Mouse (Mus musculus) limb, embryonic 12.5 days (tissue): Measurements from ENCODE around the gene Ephx4. TPM values are rescaled to one million over a fixed set of nuclear protein-coding genes. Genes with fewer than 3 reads are reported as not detected.
"Not testable (repeated sequence)": the region's sequence is repeated elsewhere in the genome, so short reads cannot be mapped to it uniquely, and the experiment has no call there.

ENCODE experiments used
- ATAC-seq: fragments of 200-750 bp; cut with Nextera tagmentation; 2 replicates; pipeline ENCODE4 v1.8.0; 2017; ENCODE audit warnings: low read depth, moderate TSS enrichment; ENCODE audit not compliant: insufficient number of reproducible peaks, insufficient read depth, low FRiP score, low TSS enrichment
- H3K27ac ChIP-seq: fragments of 300-500 bp; sonication (generic); 2 replicates; pipeline ENCODE4 v1.5.1; 2016; ENCODE audit warnings: mild to moderate bottlenecking, moderate library complexity
- H3K27me3 ChIP-seq: fragments of 300-500 bp; sonication (generic); 2 replicates; pipeline ENCODE4 v1.6.1; 2016; ENCODE audit warnings: mild to moderate bottlenecking, moderate library complexity
- H3K36me3 ChIP-seq: fragments of 300-500 bp; sonication (generic); 2 replicates; pipeline ENCODE4 v1.6.1; 2016; ENCODE audit warnings: mild to moderate bottlenecking, moderate library complexity
- H3K4me1 ChIP-seq: fragments of 300-500 bp; sonication (generic); replicated peaks from 2 replicates; pipeline ENCODE4 v1.6.1; 2016
- H3K4me2 ChIP-seq: fragments of 300-500 bp; sonication (generic); 2 replicates; pipeline ENCODE4 v1.6.1; 2016; ENCODE audit warnings: mild to moderate bottlenecking, moderate library complexity
- H3K4me3 ChIP-seq: fragments of 300-500 bp; sonication (generic); replicated peaks from 2 replicates; pipeline ENCODE4 v1.5.1; 2016; ENCODE audit warnings: mild to moderate bottlenecking
- H3K9ac ChIP-seq: fragments of 300-500 bp; sonication (generic); replicated peaks from 2 replicates; pipeline ENCODE4 v1.6.1; 2016; ENCODE audit warnings: mild to moderate bottlenecking, moderate library complexity
- H3K9me3 ChIP-seq: fragments of 300-500 bp; sonication (generic); 2 replicates; pipeline ENCODE4 v1.6.1; 2016; ENCODE audit warnings: mild to moderate bottlenecking, moderate library complexity
- WGBS: fragments of 180-500 bp; shearing (Covaris S2); methylation state at CpG from one replicate; pipeline ENCODE4 v1.1.7; 2016; 5-methylcytosine and 5-hydroxymethylcytosine counted together
- polyA plus RNA-seq: library from polyadenylated mRNA; unstranded; fragments of >200 nt; fragmentation: Nextera tagmentation; extraction: Ambion mirVana; gene quantifications from 2 replicates; pipeline ENCODE4 v1.2.1, GENCODE M21; 2016

Ephx4 gene
- polyA plus RNA-seq: 1.1 and 1.3 TPM in 2 replicates

DNA sequence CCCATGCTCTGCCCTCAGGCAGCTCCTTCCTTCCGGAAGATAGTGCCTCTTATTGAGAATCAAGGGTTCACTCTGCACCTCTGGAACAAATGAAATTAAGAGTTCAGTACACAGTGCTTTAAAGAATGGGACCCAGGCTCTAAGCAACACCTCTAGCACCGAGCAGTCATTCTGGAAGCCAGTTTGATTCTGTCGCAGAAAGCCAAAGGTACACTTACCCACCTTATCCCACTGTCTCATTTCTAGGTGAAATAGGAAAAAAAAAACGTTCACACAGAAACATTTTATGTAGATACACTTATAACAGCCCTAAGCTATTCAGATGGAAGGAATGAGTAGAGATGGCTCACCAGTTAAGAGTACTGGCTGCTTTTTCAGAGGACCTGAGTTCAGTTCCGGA is at the start of gene Ephx4:
Gene Ephx4 (plus strand): TSS at position 301 of the 400 bp plus-strand sequence.
- Histone ChIP-seq H3K4me2 (peak within 1 kb of the TSS; percentile 93), H3K4me1 (peaks cover 3% of the 10 kb centered on the region; the same call in 1 of the 2 replicates), H3K9me3 (no peaks in the 10 kb centered on the region; the same call in 1 of the 2 replicates), H3K9ac (peak within 1 kb of the TSS; percentile 71), H3K27me3 (peaks cover 39% of the 10 kb centered on the region), H3K27ac (no peak within 1 kb of the TSS), H3K36me3 (no peaks in the 10 kb centered on the region), H3K4me3 (peak within 1 kb of the TSS; percentile 65)
- WGBS: 17% methylated on average over 5 of the region's 5 CpGs
- no peak for ATAC-seq

- no peak overlapping the region for H3K4me2 ChIP-seq
- H3K27me3 ChIP-seq: no peaks in the 10 kb centered on the region; the same call in 1 of the 2 replicates
- H3K36me3 ChIP-seq: no peaks in the 10 kb centered on the region
- peaks cover 5% of the 10 kb centered on the region; the same call in 1 of the 2 replicates for H3K4me1 ChIP-seq
- ATAC-seq: no peak
- WGBS: 30% methylated on average over 3 of the region's 3 CpGs
- H3K4me3 ChIP-seq: no peak overlapping the region
- no peak overlapping the region for H3K27ac ChIP-seq
- H3K9me3 ChIP-seq: no peaks in the 10 kb centered on the region
- no peak overlapping the region for H3K9ac ChIP-seq
Observed at GRCm38 (mm10) chr5:107353981-107354380, 48.6 kb upstream of the Ephx4 start.

DNA sequence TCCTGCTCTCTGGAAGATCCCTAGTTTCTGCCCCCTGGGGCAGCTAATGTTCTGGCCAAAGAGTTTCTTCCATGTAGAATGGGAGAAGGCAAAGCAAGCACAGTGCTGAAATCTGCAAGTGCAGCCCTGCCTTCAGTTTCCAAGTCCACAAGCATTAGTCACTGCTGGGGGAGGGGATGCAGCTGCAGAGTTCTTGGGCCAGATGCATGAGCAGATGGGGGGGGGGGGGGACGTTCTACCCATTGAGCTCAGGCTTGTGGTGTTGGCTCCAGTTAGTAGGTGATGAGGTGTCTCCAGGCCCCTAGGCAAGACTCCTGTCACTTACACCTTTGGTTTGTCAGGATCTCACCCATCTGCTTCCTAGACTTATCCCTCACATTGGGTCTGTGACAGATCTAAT is 46.7 kb upstream of the Ephx4 start:
- H3K36me3 ChIP-seq: no peaks in the 10 kb centered on the region
- H3K9me3 ChIP-seq: no peaks in the 10 kb centered on the region
- no peak overlapping the region for H3K4me2 ChIP-seq
- no peak for ATAC-seq
- 0 out of 2 replicates have a peak overlapping the region, but pooled peaks have one; percentile 18 for H3K9ac ChIP-seq
- no peak overlapping the region for H3K4me3 ChIP-seq
- WGBS: 38% methylated on average over 1 of the region's 1 CpGs
- no peaks in the 10 kb centered on the region; the same call in 1 of the 2 replicates for H3K27me3 ChIP-seq
- no peak overlapping the region for H3K27ac ChIP-seq
- H3K4me1 ChIP-seq: peaks cover 8% of the 10 kb centered on the region; the same call in 1 of the 2 replicates

- ATAC-seq: no peak
- Histone ChIP-seq H3K4me1 (peaks cover 8% of the 10 kb centered on the region; the same call in 1 of the 2 replicates), H3K27ac (no peak overlapping the region), H3K9ac (no peak overlapping the region), H3K36me3 (no peaks in the 10 kb centered on the region), H3K4me2 (no peak overlapping the region), H3K4me3 (no peak overlapping the region), H3K9me3 (no peaks in the 10 kb centered on the region), H3K27me3 (no peaks in the 10 kb centered on the region; the same call in 1 of the 2 replicates)
- WGBS: 84% methylated on average over 8 of the region's 8 CpGs
Observed at GRCm38 (mm10) chr5:107357723-107358122, 44.8 kb upstream of the Ephx4 start.

DNA sequence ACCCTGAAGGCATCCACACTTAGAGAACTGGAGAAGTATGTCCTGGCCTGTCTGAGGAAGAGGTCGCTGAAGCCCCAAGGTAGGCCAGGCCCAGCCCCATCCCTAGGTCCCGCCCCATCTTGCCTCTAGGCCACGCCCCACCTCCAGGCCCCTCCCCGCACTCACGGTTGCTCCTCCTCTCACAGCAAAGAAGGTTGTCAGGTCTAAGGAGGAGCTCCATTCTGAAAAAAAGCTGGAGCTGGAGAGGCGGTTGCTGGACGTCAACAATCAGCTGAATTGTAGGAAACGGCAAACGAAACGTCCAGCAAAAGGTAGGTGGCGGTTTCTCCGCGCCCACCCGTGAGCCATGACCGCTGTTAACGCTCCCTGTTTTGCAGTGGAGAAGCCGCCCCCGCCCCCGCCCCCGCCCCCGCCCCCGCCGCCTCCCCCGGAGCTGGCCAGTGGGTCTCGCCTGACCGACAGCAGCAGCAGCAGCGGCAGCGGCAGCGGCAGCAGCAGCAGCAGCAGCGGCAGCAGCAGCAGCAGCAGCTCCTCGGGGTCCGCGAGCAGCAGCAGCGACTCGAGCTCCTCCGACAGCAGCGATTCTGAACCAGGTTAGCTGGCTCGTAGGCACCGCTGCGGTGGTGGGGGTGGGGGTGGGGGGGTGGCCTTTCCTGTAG is 43.0 kb upstream of the Ephx4 start:
- under 1% methylated on average over 40 of the region's 40 CpGs for WGBS
- Histone ChIP-seq H3K27me3 (no peaks in the 10 kb centered on the region; the same call in 1 of the 2 replicates), H3K36me3 (peaks cover 5% of the 10 kb centered on the region), H3K9me3 (no peaks in the 10 kb centered on the region), H3K4me3 (peak overlapping the region; percentile 69), H3K27ac (peak overlapping the region; percentile 87), H3K4me1 (peaks cover 8% of the 10 kb centered on the region; the same call in 1 of the 2 replicates), H3K4me2 (peak overlapping the region; percentile 58), H3K9ac (peak overlapping the region; percentile 70)
- ATAC-seq: peak; percentile 94

DNA sequence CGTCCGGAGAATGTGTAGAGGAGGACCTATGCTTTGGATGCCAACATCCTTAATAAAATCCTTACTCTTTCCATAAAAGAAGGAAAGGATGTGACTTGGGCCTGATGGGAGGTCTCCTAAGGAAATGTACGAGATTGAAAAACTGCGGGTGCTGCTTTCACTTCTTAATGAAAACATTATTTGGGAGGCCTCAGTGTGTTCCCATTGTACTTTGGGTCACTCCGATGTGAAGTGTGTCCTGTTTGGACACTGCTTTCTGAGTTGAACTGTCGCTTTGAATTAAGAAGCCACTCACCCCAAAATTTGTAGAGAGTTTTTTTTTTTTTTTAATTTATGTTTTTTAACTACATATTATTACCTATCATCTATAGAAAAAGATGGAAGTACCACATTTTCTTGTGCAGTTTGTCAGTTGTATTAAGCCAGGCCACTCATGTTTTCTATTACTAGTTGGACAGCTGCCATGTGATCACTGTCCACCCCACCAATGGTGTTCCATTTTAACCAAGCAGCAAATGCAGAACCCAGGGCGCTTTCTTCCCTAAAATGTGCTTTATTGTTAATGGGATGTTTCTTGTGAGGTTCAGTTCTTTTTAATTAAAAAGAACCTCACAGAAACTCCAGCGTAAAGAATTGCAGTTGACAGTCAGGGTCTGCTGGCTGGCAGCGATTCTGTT is 42.3 kb upstream of the Ephx4 start:
- Histone ChIP-seq H3K9me3 (no peaks in the 10 kb centered on the region), H3K36me3 (peaks cover 5% of the 10 kb centered on the region), H3K4me1 (peaks cover 8% of the 10 kb centered on the region; the same call in 1 of the 2 replicates), H3K27ac (peak overlapping the region; percentile 87), H3K9ac (peak overlapping the region; percentile 70), H3K4me3 (peak overlapping the region; percentile 69), H3K27me3 (no peaks in the 10 kb centered on the region; the same call in 1 of the 2 replicates), H3K4me2 (peak overlapping the region; percentile 58)
- no peak for ATAC-seq
- WGBS: 17% methylated on average over 9 of the region's 9 CpGs

DNA sequence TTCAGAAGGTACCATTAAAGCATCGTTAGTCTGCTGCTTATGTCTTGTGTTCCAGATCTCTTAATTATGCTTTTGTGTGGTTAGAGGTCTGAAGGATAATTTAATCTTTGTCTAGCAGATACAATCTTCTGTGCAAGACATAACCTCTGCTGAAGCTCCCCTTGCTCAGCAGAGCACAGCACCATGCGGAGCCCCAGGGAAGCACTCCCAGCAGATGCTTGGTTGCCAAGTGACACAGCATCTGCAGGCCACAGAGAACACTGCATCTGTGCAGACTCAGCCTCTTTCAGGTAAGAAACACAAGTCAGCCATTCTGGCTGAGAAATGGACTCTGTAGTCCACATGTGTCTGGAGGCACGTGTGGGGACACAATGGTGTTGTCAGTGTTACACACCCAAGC is 32.5 kb upstream of the Ephx4 start:
- Histone ChIP-seq H3K27me3 (no peaks in the 10 kb centered on the region), H3K4me3 (no peak overlapping the region), H3K9me3 (no peaks in the 10 kb centered on the region), H3K36me3 (peaks cover 21% of the 10 kb centered on the region; the same call in 1 of the 2 replicates), H3K27ac (no peak overlapping the region), H3K9ac (no peak overlapping the region), H3K4me2 (no peak overlapping the region), H3K4me1 (no peaks in the 10 kb centered on the region)
- WGBS: 80% methylated on average over 3 of the region's 3 CpGs
- no peak for ATAC-seq

GRCm38 (mm10) chr5:107371335-107371734 is 31.2 kb upstream of the Ephx4 start:
- no peak for ATAC-seq
- WGBS: 85% methylated on average over 5 of the region's 5 CpGs
- no peak overlapping the region for H3K4me2 ChIP-seq
- no peaks in the 10 kb centered on the region for H3K27me3 ChIP-seq
- no peaks in the 10 kb centered on the region for H3K9me3 ChIP-seq
- no peak overlapping the region for H3K9ac ChIP-seq
- peaks cover 26% of the 10 kb centered on the region; the same call in 1 of the 2 replicates for H3K36me3 ChIP-seq
- H3K27ac ChIP-seq: no peak overlapping the region
- no peaks in the 10 kb centered on the region for H3K4me1 ChIP-seq
- H3K4me3 ChIP-seq: no peak overlapping the region

- Histone ChIP-seq H3K9me3 (no peaks in the 10 kb centered on the region), H3K4me2 (no peak overlapping the region), H3K4me3 (no peak overlapping the region), H3K27me3 (no peaks in the 10 kb centered on the region), H3K9ac (no peak overlapping the region), H3K4me1 (no peaks in the 10 kb centered on the region), H3K27ac (no peak overlapping the region), H3K36me3 (peaks cover 32% of the 10 kb centered on the region; the same call in 1 of the 2 replicates)
- no peak for ATAC-seq
- 84% methylated on average over 4 of the region's 4 CpGs for WGBS
Observed at GRCm38 (mm10) chr5:107373256-107373655, 29.3 kb upstream of the Ephx4 start.

DNA sequence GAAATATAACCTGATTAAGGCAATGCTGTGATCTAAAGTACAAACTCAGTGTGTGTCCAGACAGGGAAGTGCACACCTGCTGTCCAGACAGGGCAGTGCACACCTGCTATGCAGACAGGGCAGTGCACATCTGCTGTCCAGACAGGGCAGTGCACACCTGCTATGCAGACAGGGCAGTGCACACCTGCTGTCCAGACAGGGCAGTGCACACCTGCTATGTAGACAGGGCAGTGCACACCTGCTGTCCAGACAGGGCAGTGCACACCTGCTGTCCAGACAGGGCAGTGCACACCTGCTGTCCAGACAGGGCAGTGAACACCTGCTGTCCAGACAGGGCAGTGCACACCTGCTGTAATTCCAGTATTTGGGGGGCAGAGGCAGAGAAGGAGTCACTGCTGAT is 16.1 kb upstream of the Ephx4 start:
- not testable (repeated sequence) for H3K27me3 ChIP-seq, ATAC-seq, H3K4me2 ChIP-seq, H3K4me3 ChIP-seq, H3K9me3 ChIP-seq, H3K27ac ChIP-seq, H3K9ac ChIP-seq, H3K4me1 ChIP-seq
- H3K36me3 ChIP-seq: peaks cover 15% of the 10 kb centered on the region; the same call in 1 of the 2 replicates

DNA sequence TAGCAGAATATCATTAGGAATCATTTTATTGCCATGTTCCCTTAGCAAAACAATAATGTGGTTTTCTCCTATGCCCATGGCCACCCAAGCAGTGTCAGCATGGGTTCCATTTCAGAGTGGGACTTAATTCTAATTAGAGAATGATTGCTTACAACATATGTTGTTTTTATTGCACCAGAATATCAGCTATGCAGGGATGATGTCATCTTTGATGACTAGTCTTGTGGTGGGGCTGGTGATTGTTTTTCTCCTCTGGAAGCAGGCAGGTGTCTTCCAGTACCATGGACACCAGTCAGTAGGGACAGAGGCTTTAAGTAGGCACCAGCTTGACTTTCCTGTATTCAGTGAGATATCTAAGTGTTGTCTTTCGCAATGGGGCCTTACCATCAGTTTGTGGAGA is 14.7 kb upstream of the Ephx4 start:
- H3K4me1 ChIP-seq: no peaks in the 10 kb centered on the region
- no peaks in the 10 kb centered on the region for H3K9me3 ChIP-seq
- H3K4me2 ChIP-seq: no peak overlapping the region
- peaks cover 11% of the 10 kb centered on the region; the same call in 1 of the 2 replicates for H3K36me3 ChIP-seq
- ATAC-seq: no peak
- no peak overlapping the region for H3K4me3 ChIP-seq
- no peaks in the 10 kb centered on the region for H3K27me3 ChIP-seq
- 91% methylated on average over 1 of the region's 1 CpGs for WGBS
- no peak overlapping the region for H3K27ac ChIP-seq
- no peak overlapping the region for H3K9ac ChIP-seq
